Mouse (Mus musculus) adrenal gland, postnatal 4 days (tissue): ENCODE measurements around the gene Tmem26. TPM values are rescaled to one million over a fixed set of nuclear protein-coding genes. Genes with fewer than 3 reads are reported as not detected.
"Not testable (repeated sequence)": the region's sequence is repeated elsewhere in the genome, so short reads cannot be mapped to it uniquely, and the experiment has no call there.

ENCODE experiments used
- DNase-seq, 2 experiments: peaks; one replicate each; pipeline ENCODE4 v3.0.0; 2021 to 2022; ENCODE audit warnings: low spot score in 2 of 2, mixed read lengths in 2 of 2
- long read RNA-seq, 2 experiments: library from polyadenylated mRNA; stranded (forward); transcript quantifications; one replicate each; pipeline ENCODE4 v2.0.0; 2021
- total RNA-seq, 2 experiments: library from RNA; stranded (reverse); gene quantifications; 2 replicates each; pipeline ENCODE4 v1.2.3; 2021

Gene Tmem26
- 10 to 100 TPM; 15.6 to 17.4 TPM for total RNA-seq
- long read RNA-seq, experiment 1 = 0 reads
- long read RNA-seq, experiment 2, partial matches to known transcripts = 0 of 4 reads
- long read RNA-seq, experiment 2, other reads (novel, unspliced or antisense) = 4 of 4 reads

DNA sequence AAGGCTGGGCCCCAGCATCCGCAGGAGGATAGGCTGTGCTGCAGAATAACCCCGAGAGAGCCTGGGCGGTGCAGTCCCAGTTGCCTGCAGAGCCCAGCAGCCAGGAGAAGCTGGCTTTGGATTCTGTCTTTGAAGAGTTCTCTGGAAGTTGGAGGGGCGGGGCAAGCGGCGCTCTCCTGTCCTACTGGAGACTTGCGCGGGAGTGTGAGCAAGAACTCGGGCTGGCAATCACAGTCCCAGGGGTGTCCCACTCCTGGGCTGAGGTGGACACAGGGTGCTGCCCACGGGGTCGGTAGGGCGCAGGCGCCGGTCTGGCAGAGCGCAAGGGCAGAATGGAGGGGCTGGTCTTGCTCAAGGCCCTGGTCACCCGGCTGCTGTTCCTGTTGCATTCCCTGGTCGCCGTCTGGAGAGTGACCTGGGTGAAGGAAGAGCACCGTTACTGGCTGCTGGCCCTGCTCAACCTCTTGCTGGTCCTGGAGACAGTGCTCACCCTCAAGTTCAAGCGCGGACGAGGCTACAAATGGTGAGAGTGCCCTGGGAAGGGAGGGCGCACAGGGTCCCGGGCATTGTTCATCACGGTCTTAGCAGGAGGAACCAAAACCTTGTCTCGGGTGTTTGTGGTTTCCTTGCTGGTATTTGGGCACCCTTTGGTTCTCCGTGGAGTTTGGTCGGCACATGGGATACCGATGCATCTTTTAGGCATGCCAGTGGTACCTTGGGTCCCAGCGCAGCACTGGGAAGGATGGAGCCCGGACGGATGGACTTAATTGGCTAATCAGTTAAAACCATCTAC, at the start of gene Tmem26:
Gene Tmem26, plus strand, starts transcription at position 79 of the 793 bp plus-strand sequence.
- DNase-seq = peak; percentile 20 to 25

DNA sequence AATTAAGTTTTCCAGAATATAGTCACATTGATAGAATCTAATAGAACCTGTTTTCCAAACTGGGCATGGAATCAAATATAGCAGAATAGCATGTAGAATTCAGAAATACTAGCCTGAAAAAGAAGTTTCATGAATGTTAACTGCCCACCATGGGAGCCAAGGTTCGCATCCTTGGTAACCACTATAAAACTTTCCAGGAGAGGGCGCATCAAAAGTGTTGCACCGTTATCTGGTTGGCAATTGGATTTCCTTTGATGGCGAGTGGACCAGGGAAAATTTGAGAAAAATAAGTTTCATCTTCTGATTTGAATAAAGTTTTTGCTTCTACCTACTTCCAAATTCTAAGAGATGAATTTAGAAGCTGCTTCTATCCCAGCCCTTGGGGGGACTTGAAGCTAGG, 44.8 kb upstream of the Tmem26 start:
- DNase-seq = no peak

DNA sequence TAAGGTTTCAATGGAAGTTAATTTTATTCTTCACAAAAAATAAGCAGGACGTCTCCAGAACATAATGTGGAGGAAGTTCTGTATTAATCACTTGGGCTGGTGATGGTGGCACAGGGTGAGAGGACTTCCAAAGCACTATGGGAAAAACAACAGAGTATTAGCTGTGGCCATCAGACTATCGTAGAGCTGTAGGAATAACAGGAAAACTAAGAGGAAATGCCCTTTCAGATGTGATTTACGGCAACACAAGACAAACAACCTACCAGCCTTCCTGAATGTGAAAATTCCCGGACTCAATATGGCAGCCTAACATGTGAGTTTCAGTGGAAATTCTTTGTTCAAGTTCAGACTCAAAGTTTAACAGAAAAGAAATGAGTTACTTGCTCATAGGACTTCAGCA, 42.2 kb upstream of the Tmem26 start:
- no peak for DNase-seq

DNA sequence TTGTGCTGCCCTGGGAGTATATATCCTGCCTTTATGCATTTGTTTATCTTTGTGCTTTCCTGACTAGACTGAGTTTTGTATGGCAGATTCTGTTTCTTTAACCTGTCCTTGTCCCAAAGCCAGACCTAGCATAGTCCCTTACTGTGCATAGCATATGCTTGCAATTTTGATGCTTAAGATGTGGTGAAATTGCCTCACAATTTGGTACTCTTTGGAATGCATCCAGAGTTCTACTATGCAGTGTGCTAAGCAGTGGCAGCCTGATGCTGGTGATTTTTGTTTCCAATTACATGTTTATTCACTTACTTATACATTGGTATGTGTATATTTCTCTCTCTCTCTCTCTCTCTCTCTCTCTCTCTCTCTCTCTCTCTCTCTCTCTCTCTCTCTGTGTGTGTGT, 37.9 kb upstream of the Tmem26 start:
- DNase-seq = no peak

DNA sequence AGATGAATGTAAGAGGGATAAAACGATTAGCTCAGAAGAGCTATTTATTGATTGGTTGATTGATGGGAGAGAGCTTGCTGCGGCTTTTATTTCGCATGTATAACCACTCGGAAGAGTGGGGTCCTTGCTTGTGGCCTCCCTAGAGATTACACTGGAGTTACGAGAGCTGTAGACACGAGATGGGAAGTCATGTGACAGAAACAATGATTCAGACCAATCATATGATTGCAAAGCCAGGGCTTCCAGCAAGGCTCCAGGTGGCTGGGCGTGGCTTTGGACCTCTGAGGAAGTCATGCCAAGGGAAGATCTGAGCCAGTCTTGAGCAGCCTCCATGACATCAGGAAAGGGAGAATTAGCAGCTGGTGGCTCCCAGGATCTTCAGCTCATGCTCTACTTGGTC, 32.3 kb upstream of the Tmem26 start:
- DNase-seq = no peak

DNA sequence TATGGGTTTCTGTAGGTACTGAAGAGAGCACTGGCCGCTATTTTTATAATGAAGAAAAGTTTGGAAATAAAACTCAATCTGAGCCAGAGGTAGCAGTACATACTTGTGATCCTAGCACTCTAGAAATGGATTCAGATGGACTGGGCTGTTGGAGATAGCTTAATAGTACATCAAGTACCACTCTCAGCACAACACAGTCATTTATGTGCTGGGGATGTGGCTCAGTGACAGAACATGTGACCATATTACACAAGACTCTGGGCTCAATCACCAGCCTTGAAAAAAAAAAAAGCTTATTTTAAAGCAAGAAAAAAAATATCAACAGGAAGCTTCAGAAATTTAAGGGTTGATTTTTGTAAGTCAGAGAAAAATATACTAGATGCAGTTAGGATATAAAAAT, 31.0 kb upstream of the Tmem26 start:
- no peak for DNase-seq

DNA sequence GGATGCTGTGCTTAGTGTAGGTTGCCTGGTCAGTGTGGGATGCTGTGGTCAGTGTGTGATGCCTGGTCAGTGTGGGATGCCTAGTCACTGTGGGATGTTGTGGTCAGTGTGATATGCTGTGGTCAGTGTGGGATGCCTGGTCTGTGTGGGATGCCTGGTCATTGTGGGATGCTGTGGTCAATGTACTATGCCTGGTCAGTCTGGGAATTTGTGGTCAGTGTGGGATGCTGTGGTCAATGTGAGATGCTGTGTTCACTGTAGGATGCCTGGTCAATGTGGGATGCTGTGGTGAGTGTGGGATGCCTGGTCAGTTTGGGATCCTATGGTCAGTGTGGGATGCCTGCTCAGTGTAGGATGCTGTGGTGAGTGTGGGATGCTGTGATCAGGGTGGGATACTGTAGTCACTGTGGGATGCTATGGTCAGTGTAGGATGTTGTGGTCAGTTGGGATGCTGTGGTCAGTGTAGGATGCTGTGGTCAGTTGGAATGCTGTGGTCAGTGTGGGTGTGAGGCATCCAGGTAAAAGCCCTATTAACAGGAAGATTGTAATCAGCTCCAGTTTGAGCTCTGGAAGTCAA, 27.6 kb upstream of the Tmem26 start:
- DNase-seq = no peak

DNA sequence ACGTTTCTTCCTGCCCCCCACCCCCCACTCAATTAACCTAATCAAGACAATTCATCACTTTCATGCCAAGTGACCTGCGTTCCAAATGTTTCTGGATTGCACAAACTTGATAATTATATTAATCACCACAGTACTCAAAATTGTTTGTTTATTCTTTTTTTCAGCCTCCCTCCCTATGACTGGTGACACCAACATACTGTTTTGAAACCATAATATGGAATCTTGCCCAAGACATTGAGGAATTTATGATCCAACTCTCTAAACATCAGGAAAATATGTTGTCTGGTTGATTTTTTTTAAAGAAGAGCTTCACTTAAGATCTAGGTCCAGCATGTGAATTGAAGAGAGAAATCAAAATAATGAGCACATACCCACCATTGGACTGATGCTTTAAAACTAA, 19.2 kb upstream of the Tmem26 start:
- no peak for DNase-seq

DNA sequence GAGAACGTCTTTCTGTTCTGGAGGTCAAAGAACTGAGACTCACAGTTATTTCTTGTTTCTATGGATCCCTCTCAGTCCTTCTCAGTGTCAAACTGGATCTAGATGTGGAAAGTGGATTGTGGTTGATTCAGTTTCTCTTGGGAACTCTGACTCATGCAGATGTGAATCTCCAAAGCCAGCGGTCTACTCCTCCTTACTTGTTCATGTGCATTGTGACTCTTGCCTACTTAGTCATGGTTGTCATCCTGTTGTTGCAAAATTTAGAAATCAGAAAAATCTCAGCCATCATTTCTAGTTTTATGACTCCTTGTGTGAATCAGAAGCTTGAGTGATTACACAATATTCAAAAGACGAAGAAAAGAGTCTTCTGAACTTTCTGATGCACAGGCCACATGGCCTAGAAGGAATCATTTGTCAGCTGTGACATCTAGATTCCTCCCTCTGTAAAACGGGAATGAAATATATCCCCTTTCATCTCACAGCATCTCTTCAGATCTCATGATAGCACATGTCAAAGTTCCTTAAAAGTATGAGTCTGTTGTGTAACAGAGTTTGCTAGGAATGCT, 17.9 kb upstream of the Tmem26 start:
- DNase-seq = no peak

DNA sequence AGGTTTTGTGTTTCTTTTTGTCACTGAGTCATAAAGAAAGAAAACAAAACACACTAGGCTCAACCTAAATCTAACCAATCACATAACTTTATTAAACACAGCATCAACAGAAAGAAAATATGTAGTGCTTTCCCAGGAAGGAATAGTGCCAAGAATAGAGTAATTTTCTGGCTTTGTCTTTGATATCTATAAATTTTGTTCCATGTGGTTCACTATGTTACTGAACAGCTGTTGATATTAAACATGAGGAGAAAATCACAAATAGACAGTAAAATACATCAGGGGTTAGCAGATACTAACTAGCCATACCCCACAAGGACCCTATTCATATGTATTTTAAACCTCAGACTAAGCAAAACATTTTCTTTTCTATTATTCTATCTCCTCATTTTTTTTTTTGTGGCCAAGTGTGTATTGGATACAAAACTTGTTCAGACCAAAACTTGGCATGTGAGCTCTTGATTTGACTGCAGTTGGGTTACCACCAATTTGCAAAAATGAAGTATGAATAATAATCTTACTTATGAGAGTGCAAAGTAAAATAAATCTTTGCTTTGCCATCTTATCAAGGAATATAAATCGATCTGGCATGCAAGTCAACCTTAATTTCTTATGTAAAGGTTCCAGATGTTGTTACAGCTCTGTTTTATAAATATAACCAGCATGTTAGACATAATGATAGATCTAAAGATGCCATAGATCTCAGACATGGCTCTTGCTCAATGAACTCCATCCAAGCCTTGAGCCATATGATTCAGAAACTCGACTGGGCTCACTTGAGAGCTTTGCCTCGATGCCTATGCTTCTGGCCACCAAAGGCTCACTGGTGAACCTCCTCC, 16.2 kb upstream of the Tmem26 start:
- DNase-seq = no peak

DNA sequence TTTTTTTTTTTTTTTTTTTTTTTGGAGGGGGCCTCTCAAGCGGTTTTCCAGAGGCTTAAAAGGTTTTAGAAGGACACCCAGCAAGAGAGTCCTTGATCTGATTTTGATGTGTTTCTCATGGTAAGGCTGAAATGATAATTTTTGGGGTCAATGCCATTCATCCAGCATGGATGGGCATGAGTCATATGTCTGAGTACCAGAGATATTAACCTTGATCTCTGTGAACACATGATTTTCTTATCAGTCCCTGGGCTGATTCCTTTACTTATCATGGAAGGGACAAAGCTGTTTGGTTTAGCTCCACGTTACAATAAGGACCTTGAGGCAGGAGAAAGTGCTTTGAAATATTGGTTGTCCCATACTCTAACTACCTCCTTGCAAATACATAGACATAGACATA, 10.5 kb upstream of the Tmem26 start:
- no peak for DNase-seq

DNA sequence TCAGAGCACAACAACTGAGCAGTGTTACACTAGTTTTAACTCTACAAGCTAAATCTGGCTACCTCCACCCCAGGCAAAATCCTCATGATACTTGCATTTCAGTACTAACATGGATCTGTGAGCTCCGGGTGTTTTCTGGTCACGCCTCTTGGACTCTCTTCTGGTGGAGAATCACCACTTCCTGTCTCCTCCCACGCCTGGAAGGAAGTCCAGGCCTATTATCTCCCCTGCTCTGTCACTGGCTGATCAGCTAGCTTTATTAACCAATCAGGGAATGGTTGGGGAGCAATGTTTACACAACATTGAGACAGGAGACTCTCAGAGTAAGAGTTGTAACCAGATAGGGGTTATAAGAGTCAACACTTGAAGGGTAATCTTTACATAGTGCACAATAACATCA, 9.1 kb upstream of the Tmem26 start:
- DNase-seq = no peak

DNA sequence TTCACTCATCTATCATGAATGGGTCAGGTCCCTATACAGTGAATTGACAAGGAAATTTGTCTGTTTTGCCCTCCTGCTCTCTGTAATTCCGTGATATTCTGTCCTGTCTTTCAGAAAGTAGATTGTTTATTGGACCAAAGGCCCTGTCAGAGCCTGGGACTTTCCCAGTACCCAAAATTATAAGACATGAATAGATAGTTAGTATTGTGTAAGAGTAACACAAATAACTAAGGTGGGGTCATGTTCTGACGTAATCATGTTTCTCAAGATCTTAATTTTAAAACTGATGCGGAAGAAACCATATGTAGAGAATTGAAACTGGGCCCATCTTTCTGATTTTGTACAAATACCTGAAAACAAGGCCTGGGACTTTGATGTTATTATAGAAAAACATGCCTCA, 8.1 kb upstream of the Tmem26 start:
- DNase-seq = no peak

DNA sequence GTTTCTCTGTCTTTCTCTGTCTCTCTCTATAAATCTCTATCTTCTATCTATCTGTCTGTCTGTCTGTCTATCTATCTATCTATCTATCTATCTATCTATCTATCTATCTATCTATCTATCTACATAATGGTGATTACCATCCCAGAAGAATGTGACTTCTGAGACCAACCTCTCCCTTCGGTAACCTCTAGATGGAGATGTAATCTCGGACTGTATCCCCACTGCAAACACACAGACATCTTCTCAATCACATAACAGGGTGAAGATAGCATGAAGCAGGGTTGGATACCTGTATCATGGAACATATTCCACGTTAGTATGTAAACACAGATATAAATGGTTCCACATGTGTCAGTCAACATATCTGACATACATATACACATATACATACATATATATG, 5.1 kb upstream of the Tmem26 start:
- DNase-seq = no peak

DNA sequence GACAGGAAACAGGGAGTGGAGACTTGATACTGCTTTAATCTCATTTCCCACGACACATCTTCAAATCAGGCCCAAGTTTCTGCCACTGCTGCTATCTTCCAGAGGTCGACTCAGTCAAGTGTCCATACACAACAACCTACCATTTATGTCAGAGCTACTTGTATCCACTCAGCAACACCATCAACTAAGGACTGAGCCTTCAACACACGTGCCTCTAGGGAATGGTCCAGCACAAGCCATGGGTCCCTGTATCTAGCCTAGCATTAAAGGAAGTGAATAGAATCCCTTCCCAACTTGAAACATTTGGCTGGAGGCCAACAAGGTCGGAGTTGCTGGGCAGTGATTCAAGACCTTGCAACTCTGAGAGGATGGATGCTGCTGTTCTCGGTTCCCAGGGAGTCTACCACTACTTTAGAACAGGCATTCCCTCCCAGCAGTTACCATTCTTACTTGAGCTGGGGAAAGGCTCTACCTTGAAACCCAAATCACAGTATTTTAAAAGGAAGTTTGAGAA, 2.5 kb upstream of the Tmem26 start:
- DNase-seq = peak; percentile 7 to 27

DNA sequence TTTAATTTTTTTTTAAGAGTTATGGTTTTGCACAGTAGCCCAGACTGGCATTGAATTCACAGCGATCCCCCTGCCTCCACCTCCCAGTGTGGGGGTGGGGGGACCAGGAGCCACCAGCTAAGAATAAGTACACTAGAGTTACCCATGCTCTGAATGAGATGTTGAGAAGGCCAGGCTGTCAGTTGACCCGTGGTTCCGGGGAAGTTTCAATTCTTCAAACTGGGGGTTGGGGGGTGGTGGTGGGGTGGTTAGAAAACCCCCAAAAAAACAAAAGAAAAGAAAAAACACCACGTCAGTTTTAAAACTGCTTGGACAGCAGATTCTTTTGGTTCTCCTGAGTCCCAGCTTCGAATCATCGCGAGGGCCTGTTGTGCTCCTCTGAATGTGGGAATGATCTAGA, 431 bp upstream of the Tmem26 start:
- DNase-seq = no peak

DNA sequence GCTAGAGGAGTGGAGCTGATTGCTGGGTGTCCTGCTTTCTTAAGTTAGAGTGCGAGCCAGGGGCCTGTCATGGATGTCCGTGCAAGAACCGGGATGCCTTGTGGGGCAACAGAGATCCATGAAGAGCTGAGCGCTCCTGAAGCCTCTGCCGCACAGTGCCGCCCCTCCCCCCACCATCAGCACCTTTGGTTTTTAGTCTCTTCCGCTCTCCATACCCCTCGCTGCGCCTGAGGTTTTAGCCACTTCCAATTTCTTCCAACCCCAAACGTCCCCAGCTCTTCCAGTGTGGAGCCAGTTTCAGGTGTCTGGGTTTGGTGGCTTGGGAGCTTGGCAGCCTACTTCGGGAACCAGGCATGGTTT, 895 bp downstream of the Tmem26 start:
- no peak for DNase-seq

DNA sequence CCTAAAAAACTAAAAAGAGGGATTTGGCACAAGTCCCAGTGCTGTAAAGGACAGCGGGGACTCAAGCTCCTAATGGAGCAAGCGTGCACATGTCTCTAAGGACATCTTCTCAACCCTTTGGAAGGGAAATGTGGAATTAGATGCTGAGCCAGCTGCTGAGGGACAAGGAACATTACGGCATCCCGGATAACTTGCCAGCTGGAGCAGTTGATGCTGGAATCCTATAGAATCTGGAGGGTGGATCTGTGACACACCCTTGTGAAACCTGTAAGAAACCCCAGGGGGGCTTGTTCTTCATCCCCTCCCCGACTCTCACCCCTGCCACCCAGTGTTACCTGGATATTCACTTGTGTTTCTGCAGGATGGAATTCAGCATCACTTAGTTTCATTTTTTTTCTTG, 4.0 kb downstream of the Tmem26 start:
- DNase-seq = no peak

DNA sequence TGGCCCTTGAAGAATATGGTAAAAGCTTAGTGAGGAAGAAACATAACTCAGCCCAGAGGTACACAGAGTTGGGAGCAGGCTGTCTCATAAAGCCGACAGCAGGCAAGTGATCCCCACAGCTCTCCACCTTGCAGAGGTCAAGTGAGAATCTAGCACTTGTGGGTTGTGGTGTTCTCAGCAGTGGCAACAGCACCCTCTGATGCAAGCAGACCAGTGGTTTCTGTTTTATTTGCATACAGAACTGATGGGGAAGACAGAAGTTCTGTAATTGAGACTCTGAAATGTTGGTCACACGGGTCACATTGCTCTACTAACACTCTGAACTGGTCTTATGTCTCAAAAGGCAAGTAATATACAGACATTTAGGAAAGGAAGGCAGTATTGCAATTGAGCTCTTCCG, 12.2 kb downstream of the Tmem26 start:
- no peak for DNase-seq

DNA sequence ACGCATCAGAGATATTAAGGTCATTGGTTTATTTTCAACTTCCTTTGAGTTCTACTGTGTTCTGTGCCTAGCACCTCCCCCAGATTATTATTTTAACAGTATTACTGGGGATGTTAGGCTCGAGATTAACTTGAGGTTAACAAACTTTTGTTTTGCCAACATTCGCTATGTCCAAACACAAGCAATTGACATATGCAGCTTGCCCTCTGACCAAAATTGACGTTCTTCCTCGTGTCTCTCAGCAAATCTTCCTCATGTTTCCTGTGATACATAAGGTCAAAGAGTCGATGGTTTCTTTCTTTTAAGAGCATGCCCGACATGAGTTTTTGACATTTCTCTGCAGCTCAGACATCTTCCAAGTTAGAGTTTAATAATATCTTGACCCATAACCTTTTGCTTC, 13.9 kb downstream of the Tmem26 start:
- no peak for DNase-seq

DNA sequence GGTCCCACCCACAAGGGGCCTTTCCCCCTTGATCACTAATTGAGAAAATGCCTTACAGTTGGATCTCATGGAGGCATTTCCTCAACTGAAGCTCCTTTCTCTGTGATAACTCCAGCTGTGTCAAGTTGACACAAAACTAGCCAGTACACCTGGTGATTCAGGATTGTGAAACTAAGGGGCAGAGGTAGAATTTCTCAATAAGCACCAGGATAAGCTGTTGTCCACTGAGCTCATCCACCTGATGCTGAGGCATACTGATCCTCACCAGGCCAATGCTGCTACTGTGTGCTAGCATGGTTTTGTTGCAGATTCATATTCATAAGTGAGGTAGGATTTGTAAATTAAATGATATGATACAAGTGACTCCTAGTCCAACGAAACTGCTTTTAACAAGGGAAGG, 15.5 kb downstream of the Tmem26 start:
- not testable (repeated sequence) for DNase-seq

DNA sequence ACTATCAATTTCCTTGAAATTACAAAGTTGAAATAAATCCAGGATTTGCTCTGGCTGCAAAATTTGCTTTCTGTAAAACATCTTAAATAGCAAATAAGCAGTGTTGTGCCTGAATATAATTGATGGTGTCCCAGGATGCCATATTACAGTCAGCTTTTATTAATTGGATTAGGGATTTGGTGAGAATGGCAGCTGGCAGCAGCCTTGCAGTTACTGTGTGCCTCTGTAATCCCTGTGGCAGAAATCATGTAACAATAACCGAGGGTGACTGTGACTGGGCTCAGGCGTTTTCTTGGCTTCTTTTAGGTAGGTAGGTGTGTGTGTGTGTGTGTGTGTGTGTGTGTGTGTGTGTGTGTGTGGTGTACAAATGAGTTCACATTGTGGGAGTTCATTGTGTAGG, 16.8 kb downstream of the Tmem26 start:
- DNase-seq = no peak
